Mouse (Mus musculus) forebrain, embryonic 11.5 days (tissue): ENCODE results near the gene Srsf11. TPM values are rescaled to one million over a fixed set of nuclear protein-coding genes. Genes with fewer than 3 reads are reported as not detected.

Source experiments
- ATAC-seq: fragments of 200-750 bp; cut with Nextera tagmentation; replicated peaks from 2 replicates; pipeline ENCODE4 v1.8.0; 2017; ENCODE audit warnings: moderate TSS enrichment; ENCODE audit not compliant: low FRiP score
- DNase-seq: peaks from one replicate; pipeline ENCODE4 v3.0.0-alpha.2; 2017; ENCODE audit warnings: low spot score
- H3K27ac ChIP-seq: fragments of 300-500 bp; sonication (generic); 2 replicates; pipeline ENCODE4 v1.5.1; 2014; ENCODE audit warnings: low read depth, low read length
- H3K27me3 ChIP-seq: fragments of 300-500 bp; sonication (generic); 2 replicates; pipeline ENCODE4 v1.6.1; 2014; ENCODE audit warnings: mild to moderate bottlenecking, low read length, mixed read lengths; ENCODE audit not compliant: control insufficient read depth, insufficient read depth
- H3K36me3 ChIP-seq: fragments of 300-500 bp; sonication (generic); 2 replicates; pipeline ENCODE4 v1.6.1; 2014; ENCODE audit warnings: mild to moderate bottlenecking, low read length, moderate library complexity, mixed read lengths; ENCODE audit not compliant: control insufficient read depth, insufficient read depth
- H3K4me1 ChIP-seq: fragments of 300-500 bp; sonication (generic); replicated peaks from 2 replicates; pipeline ENCODE4 v1.6.1; 2014; ENCODE audit warnings: low read length, mixed read lengths; ENCODE audit not compliant: control insufficient read depth, insufficient read depth
- H3K4me2 ChIP-seq: fragments of 300-500 bp; sonication (generic); 2 replicates; pipeline ENCODE4 v1.6.1; 2014; ENCODE audit warnings: low read depth, mild to moderate bottlenecking, low read length, moderate library complexity, mixed read lengths; ENCODE audit not compliant: severe bottlenecking
- H3K4me3 ChIP-seq: fragments of 300-500 bp; sonication (generic); 2 replicates; pipeline ENCODE4 v1.5.1; 2014; ENCODE audit warnings: low read depth, low read length
- H3K9ac ChIP-seq: fragments of 300-500 bp; sonication (generic); 2 replicates; pipeline ENCODE4 v1.6.1; 2014; ENCODE audit warnings: low read length
- H3K9me3 ChIP-seq: fragments of 300-500 bp; sonication (generic); 2 replicates; pipeline ENCODE4 v1.6.1; 2016; ENCODE audit warnings: low read length, mixed read lengths; ENCODE audit not compliant: control insufficient read depth
- WGBS: fragments of 180-500 bp; shearing (Covaris S2); extraction: QIAGEN DNeasy Blood & Tissue Kit; methylation state at CpG from one replicate; pipeline ENCODE4 v1.1.7; 2014; 5-methylcytosine and 5-hydroxymethylcytosine counted together
- polyA plus RNA-seq: library from polyadenylated mRNA; unstranded; fragments of >200 nt; fragmentation: Nextera tagmentation; extraction: Ambion mirVana; gene quantifications from 2 replicates; pipeline ENCODE4 v1.2.1, GENCODE M21; 2014

Gene Srsf11
- polyA plus RNA-seq, 1 experiment from 2014 or later = 367 TPM

DNA sequence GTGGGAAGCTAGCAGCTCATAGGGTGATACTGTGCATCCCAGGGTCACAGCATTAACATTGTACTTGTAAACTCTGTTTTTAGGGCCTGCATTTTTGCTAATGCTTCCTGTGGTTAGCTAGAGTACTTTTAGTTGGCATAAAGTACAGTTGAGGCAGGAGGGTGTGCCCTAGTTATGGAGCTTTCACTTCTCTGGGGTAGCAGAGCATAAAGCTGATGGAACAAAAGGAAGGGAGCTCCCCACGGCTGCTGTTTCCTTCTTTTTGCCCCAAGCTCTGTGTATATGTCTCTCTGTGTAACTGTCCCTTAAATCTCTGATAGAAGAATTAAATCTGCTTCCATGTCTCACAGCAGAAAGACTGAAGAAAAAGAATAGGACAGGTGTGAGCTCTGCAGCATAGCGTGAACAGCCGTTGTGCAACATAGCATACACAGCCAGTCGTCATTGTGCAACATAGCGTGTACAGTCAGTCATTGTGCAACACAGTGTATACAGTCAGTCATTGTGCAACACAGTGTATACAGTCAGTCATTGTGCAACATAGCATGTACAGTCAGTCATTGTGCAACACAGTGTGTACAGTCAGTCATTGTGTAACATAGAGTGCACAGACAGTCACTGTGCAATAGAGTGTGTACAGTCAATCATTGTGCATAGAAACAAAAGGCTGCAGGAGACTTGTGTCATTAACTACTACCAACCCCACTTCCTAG, 25.5 kb upstream of the Srsf11 start:
- ATAC-seq (no peak), DNase-seq (no peak)
- no peaks in the 10 kb centered on the region for H3K27me3 ChIP-seq
- no peaks in the 10 kb centered on the region for H3K36me3 ChIP-seq
- H3K4me3 ChIP-seq = no peak overlapping the region
- 95% methylated on average over 5 of the region's 5 CpGs for WGBS
- no peak overlapping the region for H3K9ac ChIP-seq
- H3K27ac ChIP-seq = no peak overlapping the region
- H3K4me2 ChIP-seq = no peak overlapping the region
- no peaks in the 10 kb centered on the region for H3K4me1 ChIP-seq
- H3K9me3 ChIP-seq = no peaks in the 10 kb centered on the region

GRCm38 (mm10) chr3:158060621-158061291, 24.3 kb upstream of the Srsf11 start:
- Histone ChIP-seq H3K27me3 (no peaks in the 10 kb centered on the region), H3K4me3 (no peak overlapping the region), H3K4me1 (no peaks in the 10 kb centered on the region), H3K9me3 (no peaks in the 10 kb centered on the region), H3K9ac (no peak overlapping the region), H3K27ac (no peak overlapping the region), H3K36me3 (no peaks in the 10 kb centered on the region; the same call in 1 of the 2 replicates), H3K4me2 (no peak overlapping the region)
- ATAC-seq = no peak
- 92% methylated on average over 2 of the region's 2 CpGs for WGBS
- DNase-seq = no peak

DNA sequence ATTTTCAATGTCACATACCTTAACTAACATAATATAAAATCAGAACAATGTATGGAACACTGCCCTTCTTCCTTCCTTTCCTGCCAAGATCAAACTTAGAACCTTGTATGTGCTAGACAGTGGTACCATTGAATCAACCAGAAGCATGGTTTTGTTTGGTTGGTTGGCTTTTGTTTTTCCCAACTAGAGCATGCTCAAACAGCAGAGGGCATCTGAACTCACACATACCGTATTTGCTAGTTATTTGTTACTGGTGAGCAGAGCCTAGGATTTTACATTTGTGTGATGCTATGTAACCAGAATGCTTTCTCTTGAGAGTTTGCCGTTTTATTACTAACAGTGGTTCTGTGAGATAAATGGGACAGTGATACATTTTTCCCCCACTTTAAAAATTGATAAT, 13.1 kb upstream of the Srsf11 start:
- 89% methylated on average over 2 of the region's 2 CpGs for WGBS
- Histone ChIP-seq H3K9me3 (no peaks in the 10 kb centered on the region), H3K27me3 (no peaks in the 10 kb centered on the region), H3K36me3 (no peaks in the 10 kb centered on the region), H3K4me2 (no peak overlapping the region), H3K4me1 (no peaks in the 10 kb centered on the region), H3K4me3 (no peak overlapping the region), H3K9ac (no peak overlapping the region), H3K27ac (no peak overlapping the region)
- DNase-seq (no peak), ATAC-seq (no peak)

DNA sequence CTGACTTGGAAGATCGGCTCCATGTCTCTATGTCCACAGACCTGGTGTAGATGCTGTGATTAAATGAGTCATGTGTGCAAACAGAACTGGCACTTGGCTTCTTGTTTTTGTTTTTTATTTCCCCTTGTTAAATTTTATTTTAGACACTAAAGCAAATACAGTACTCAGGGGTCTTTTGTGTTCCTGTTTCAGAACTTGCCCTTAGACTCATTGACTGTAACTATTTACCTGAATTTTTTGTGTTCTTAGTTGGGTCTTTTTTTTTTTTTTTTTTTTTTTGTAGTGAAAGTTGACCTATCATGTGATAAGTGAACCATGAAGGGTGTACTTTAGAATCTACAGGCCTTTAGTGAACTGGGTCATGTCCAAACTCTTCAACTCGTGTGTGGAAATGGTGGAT, 4.3 kb upstream of the Srsf11 start:
- ATAC-seq = no peak
- Histone ChIP-seq H3K4me2 (no peak overlapping the region), H3K9me3 (no peaks in the 10 kb centered on the region), H3K27ac (no peak overlapping the region), H3K9ac (no peak overlapping the region), H3K4me1 (no peaks in the 10 kb centered on the region), H3K36me3 (no peaks in the 10 kb centered on the region), H3K4me3 (no peak overlapping the region), H3K27me3 (no peaks in the 10 kb centered on the region)
- DNase-seq = no peak
- 82% methylated on average over 2 of the region's 2 CpGs for WGBS

DNA sequence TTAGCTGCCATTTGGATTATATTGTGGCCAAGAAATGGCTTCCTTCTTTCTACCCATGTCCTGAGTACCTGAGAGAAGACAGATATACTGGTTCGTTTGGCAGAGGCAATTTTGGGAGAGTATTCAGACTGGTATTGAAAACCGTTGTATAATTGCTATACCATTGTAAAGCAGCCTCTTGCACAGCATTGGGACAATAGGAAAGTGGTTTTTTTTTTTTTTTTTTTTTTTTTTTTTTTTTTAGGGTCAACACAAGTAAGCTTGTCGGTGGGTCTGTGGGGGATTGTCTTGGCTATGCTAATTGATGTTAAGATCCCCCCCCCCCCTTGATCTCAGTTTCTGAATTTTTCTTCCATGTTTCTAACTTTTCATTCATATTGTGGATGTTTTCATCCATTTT, 1.7 kb upstream of the Srsf11 start:
- no peak overlapping the region for H3K9ac ChIP-seq
- no peak overlapping the region for H3K4me3 ChIP-seq
- H3K4me1 ChIP-seq = 0 out of 2 replicates have a peak, but pooled peaks cover 5% of the 10 kb centered on the region
- WGBS = 75% methylated on average over 3 of the region's 3 CpGs
- no peaks in the 10 kb centered on the region for H3K9me3 ChIP-seq
- H3K27ac ChIP-seq = no peak overlapping the region
- no peaks in the 10 kb centered on the region for H3K27me3 ChIP-seq
- ATAC-seq = no peak
- no peak for DNase-seq
- H3K36me3 ChIP-seq = no peaks in the 10 kb centered on the region
- no peak overlapping the region for H3K4me2 ChIP-seq

DNA sequence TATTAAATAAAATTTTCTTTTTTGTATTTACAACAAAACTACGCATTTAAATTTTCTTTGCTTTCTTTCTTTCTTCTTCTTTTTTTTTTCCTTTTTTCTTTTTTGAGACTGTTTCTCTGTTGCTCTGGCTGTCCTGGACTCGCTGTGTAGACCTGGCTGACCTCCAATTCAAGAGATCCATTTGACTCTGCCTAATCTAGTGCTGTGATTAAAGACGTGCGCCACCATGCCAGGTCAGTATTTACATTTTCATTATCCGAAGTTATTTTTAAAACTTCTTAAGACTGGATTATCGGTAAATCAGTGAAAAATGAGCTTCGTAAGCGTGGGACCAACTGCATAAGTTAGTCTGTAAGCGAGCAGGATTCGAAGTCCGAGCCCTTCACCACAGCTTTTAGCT, 573 bp downstream of the Srsf11 start:
- peak overlapping the region; percentile 71 for H3K4me2 ChIP-seq
- peak overlapping the region; percentile 86 for H3K9ac ChIP-seq
- 0 out of 2 replicates have a peak, but pooled peaks cover 5% of the 10 kb centered on the region for H3K4me1 ChIP-seq
- WGBS = 3% methylated on average over 11 of the region's 11 CpGs
- peak overlapping the region; percentile 70; the same call in 1 of the 2 replicates for H3K27ac ChIP-seq
- ATAC-seq = no peak
- no peak for DNase-seq
- H3K9me3 ChIP-seq = no peaks in the 10 kb centered on the region
- no peaks in the 10 kb centered on the region for H3K27me3 ChIP-seq
- peak overlapping the region; percentile 83 for H3K4me3 ChIP-seq
- no peaks in the 10 kb centered on the region for H3K36me3 ChIP-seq

GRCm38 (mm10) chr3:158032106-158032505, 4.3 kb downstream of the Srsf11 start:
- Histone ChIP-seq H3K4me2 (peak overlapping the region; percentile 82), H3K27ac (peak overlapping the region; percentile 99), H3K4me1 (0 out of 2 replicates have a peak, but pooled peaks cover 5% of the 10 kb centered on the region), H3K36me3 (no peaks in the 10 kb centered on the region), H3K9me3 (no peaks in the 10 kb centered on the region), H3K4me3 (peak overlapping the region; percentile 85), H3K27me3 (no peaks in the 10 kb centered on the region), H3K9ac (peak overlapping the region; percentile 93)
- DNase-seq (no peak), ATAC-seq (no peak; the same call in 1 of the 2 replicates)
- WGBS = 8% methylated on average over 4 of the region's 4 CpGs

- H3K9ac ChIP-seq = peak overlapping the region; percentile 93
- H3K9me3 ChIP-seq = no peaks in the 10 kb centered on the region
- H3K4me3 ChIP-seq = peak overlapping the region; percentile 85
- under 1% methylated on average over 61 of the region's 61 CpGs for WGBS
- peak overlapping the region; percentile 99 for H3K27ac ChIP-seq
- H3K4me1 ChIP-seq = 0 out of 2 replicates have a peak, but pooled peaks cover 5% of the 10 kb centered on the region
- ATAC-seq (peak; percentile 92), DNase-seq (peak; percentile 95)
- no peaks in the 10 kb centered on the region for H3K36me3 ChIP-seq
- H3K4me2 ChIP-seq = peak overlapping the region; percentile 82
- no peaks in the 10 kb centered on the region for H3K27me3 ChIP-seq
These were observed 5.0 kb downstream of the Srsf11 start for GRCm38 (mm10) chr3:158031371-158031925.
